Mouse (Mus musculus) neural tube, embryonic 11.5 days (tissue): Measurements from ENCODE around the gene Dyrk2. TPM values are rescaled to one million over a fixed set of nuclear protein-coding genes. Genes with fewer than 3 reads are reported as not detected.

Source experiments
- ATAC-seq: fragments of 200-750 bp; cut with Nextera tagmentation; 2 replicates; pipeline ENCODE4 v1.8.0; 2017; ENCODE audit warnings: moderate number of reproducible peaks, mild to moderate bottlenecking, moderate TSS enrichment, moderate library complexity; ENCODE audit not compliant: insufficient read depth, low FRiP score, low TSS enrichment
- DNase-seq: peaks from one replicate; pipeline ENCODE4 v3.0.0-alpha.2; 2015; ENCODE audit warnings: low spot score
- H3K27ac ChIP-seq: fragments of 300-500 bp; sonication (generic); 2 replicates; pipeline ENCODE4 v1.5.1; 2014; ENCODE audit warnings: low read depth, mild to moderate bottlenecking, low read length
- H3K27me3 ChIP-seq: fragments of 300-500 bp; sonication (generic); 2 replicates; pipeline ENCODE4 v1.6.1; 2014; ENCODE audit warnings: mild to moderate bottlenecking, low read length, mixed read lengths; ENCODE audit not compliant: control insufficient read depth, insufficient read depth
- H3K36me3 ChIP-seq: fragments of 300-500 bp; sonication (generic); 2 replicates; pipeline ENCODE4 v1.6.1; 2014; ENCODE audit warnings: mild to moderate bottlenecking, low read length, moderate library complexity, mixed read lengths; ENCODE audit not compliant: control insufficient read depth, insufficient read depth
- H3K4me1 ChIP-seq: fragments of 300-500 bp; sonication (generic); 2 replicates; pipeline ENCODE4 v1.6.1; 2014; ENCODE audit warnings: low read length, mixed read lengths; ENCODE audit not compliant: control insufficient read depth, insufficient read depth
- H3K4me2 ChIP-seq: fragments of 300-500 bp; sonication (generic); 2 replicates; pipeline ENCODE4 v1.6.1; 2014; ENCODE audit warnings: low read depth, mild to moderate bottlenecking, moderate library complexity
- H3K4me3 ChIP-seq: fragments of 300-500 bp; sonication (generic); 2 replicates; pipeline ENCODE4 v1.5.1; 2014; ENCODE audit warnings: low read depth, low read length
- H3K9ac ChIP-seq: fragments of 300-500 bp; sonication (generic); 2 replicates; pipeline ENCODE4 v1.6.1; 2014; ENCODE audit warnings: mild to moderate bottlenecking, low read length
- H3K9me3 ChIP-seq: fragments of 300-500 bp; sonication (generic); 2 replicates; pipeline ENCODE4 v1.6.1; 2016; ENCODE audit warnings: low read length; ENCODE audit not compliant: control insufficient read depth
- WGBS: fragments of 180-500 bp; shearing (Covaris S2); extraction: QIAGEN DNeasy Blood & Tissue Kit; methylation state at CpG from one replicate; pipeline ENCODE4 v1.1.7; 2014; 5-methylcytosine and 5-hydroxymethylcytosine counted together
- polyA plus RNA-seq: library from polyadenylated mRNA; unstranded; fragments of >200 nt; fragmentation: Nextera tagmentation; extraction: Ambion mirVana; gene quantifications from 2 replicates; pipeline ENCODE4 v1.2.1, GENCODE M21; 2014

Gene Dyrk2
- polyA plus RNA-seq, 1 experiment from 2014 or later, result 12.9 TPM

GRCm38 (mm10) chr10:118868601-118869590 is 1.1 kb downstream of the Dyrk2 start:
- Histone ChIP-seq H3K4me2 (peak overlapping the region; percentile 91), H3K4me3 (peak overlapping the region; percentile 96), H3K27ac (peak overlapping the region; percentile 96), H3K36me3 (no peaks in the 10 kb centered on the region; the same call in 1 of the 2 replicates), H3K27me3 (no peaks in the 10 kb centered on the region), H3K9ac (peak overlapping the region; percentile 99), H3K9me3 (no peaks in the 10 kb centered on the region), H3K4me1 (peaks cover 21% of the 10 kb centered on the region)
- ATAC-seq, result peak; percentile 84
- peak; percentile 87 for DNase-seq
- WGBS, result under 1% methylated on average over 52 of the region's 130 CpGs

DNA sequence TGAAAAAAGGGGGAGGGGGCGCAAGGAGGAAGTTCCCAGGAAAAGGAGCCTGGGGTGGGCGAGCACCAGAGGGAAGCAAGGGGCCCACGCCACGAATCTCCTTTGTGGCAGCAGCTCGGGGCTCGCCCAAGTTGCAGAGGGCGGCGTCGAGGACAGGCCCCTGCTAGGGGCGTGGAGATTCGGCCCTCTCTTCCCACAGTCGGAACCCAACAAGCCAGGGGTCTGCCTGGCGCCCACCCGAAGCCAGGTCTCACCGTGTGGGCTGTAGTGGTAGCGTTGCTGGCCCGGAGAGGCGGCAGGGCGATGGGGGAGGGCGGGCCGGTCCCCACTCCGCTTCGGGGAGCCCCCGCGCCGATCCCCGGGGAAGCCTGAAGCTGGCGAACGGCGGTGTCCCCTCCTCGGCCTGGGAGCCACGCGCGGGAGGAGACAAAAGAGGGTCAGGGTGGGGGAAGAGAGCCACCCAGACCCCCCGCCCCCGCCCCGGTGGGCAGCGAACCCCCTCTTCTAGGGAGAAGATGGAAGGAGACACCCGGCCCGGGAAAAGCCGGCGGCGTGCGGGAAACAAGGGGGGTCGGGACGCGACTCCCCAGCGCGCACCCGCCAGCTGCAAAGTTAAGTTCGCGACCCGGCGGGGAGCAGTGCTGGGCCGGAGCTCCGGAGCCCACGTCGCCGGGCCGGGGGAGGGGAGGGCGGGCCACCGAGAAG is 2.0 kb downstream of the Dyrk2 start:
- DNase-seq (peak; percentile 67), ATAC-seq (peak; percentile 39)
- peak overlapping the region; percentile 91 for H3K4me2 ChIP-seq
- H3K9ac ChIP-seq, result peak overlapping the region; percentile 99
- H3K27me3 ChIP-seq, result no peaks in the 10 kb centered on the region
- H3K36me3 ChIP-seq, result peaks cover under 1% of the 10 kb centered on the region
- H3K27ac ChIP-seq, result peak overlapping the region; percentile 96
- H3K9me3 ChIP-seq, result no peaks in the 10 kb centered on the region
- WGBS, result under 1% methylated on average over 30 of the region's 62 CpGs
- H3K4me3 ChIP-seq, result peak overlapping the region; percentile 96
- H3K4me1 ChIP-seq, result peaks cover 21% of the 10 kb centered on the region

DNA sequence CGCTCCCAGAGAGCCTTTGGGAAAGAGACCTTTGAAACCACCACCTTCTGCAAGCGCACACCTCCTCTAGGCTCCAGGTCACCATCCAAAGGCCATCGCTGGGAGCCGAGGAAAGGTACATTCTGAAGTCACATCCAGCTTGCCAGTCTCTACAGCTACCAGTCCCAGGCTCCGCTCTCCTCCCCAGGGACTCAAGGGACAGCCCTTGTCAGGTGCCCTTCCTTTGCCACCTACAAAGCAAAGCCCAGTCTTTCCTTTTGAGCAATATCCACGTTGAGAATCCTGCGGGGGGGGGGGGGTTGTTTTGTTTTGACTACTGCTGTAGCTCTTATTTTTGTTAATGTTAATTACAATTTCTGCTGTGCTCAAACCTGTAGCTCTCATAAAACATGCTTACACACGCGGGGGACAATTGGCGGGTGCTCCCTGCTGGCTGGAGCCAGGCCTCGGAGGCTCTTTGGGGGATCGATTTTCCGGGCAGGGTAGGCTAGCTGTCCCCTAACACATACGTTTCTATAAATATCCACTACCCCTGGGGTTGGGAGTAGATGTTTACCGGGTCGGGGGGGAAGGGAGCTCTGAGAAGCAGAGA is 2.6 kb downstream of the Dyrk2 start:
- no peaks in the 10 kb centered on the region for H3K27me3 ChIP-seq
- no peaks in the 10 kb centered on the region for H3K9me3 ChIP-seq
- H3K4me2 ChIP-seq, result peak overlapping the region; percentile 91
- DNase-seq (peak; percentile 31), ATAC-seq (no peak)
- 12% methylated on average over 16 of the region's 16 CpGs for WGBS
- peak overlapping the region; percentile 99 for H3K9ac ChIP-seq
- H3K4me3 ChIP-seq, result peak overlapping the region; percentile 96
- peak overlapping the region; percentile 96; the same call in 1 of the 2 replicates for H3K27ac ChIP-seq
- H3K36me3 ChIP-seq, result peaks cover 4% of the 10 kb centered on the region
- peaks cover 21% of the 10 kb centered on the region for H3K4me1 ChIP-seq

DNA sequence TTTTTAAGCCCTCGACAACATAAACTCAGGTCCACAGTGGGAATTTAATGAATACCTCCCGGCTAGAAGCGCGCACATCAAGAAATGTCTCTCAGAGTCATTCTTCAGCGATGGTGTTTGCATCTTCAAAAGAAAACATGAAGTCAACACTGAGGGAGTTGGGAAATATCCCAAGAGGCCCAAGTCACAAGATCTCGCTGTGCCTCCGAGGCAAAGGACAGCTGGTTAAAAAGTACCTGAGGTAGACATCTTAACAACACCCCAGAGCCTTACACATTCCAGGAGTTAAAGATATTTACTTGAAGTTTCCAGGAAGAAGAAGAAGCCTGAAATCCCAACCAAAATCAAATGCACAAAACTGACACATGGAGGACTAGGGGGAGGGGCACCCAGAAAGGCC is 5.0 kb downstream of the Dyrk2 start:
- peaks cover 23% of the 10 kb centered on the region for H3K36me3 ChIP-seq
- H3K27ac ChIP-seq, result no peak overlapping the region
- no peak for DNase-seq
- WGBS, result 92% methylated on average over 7 of the region's 7 CpGs
- ATAC-seq, result no peak
- H3K4me3 ChIP-seq, result no peak overlapping the region
- H3K9ac ChIP-seq, result no peak overlapping the region
- H3K4me1 ChIP-seq, result peaks cover 16% of the 10 kb centered on the region
- no peaks in the 10 kb centered on the region for H3K27me3 ChIP-seq
- H3K4me2 ChIP-seq, result no peak overlapping the region
- peaks cover 2% of the 10 kb centered on the region for H3K9me3 ChIP-seq

DNA sequence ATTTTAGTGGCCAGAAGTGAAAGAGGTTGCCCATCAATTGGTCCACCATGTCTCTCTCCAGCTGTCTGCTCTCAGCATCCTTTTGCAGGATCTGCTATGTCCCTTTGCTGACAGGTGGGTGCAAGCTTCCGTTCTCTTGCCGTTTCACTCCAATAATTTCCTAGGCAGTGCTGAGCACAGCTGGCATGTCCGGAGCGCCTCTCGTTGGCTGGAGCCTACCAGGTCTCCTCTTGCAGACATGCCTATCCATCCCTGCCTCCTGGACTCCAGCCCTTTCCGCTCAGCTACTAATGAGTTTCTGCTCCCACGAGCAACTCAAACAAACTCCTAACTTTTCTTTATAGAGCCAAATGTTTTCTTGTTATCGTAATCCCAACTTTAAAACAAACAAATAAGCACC is 6.4 kb downstream of the Dyrk2 start:
- H3K9me3 ChIP-seq, result peaks cover 2% of the 10 kb centered on the region
- no peak overlapping the region for H3K27ac ChIP-seq
- H3K4me1 ChIP-seq, result peaks cover 16% of the 10 kb centered on the region
- H3K27me3 ChIP-seq, result no peaks in the 10 kb centered on the region
- H3K4me2 ChIP-seq, result no peak overlapping the region
- WGBS, result 90% methylated on average over 8 of the region's 8 CpGs
- no peak overlapping the region for H3K9ac ChIP-seq
- no peak for ATAC-seq
- H3K4me3 ChIP-seq, result no peak overlapping the region
- no peak for DNase-seq
- H3K36me3 ChIP-seq, result peaks cover 31% of the 10 kb centered on the region

DNA sequence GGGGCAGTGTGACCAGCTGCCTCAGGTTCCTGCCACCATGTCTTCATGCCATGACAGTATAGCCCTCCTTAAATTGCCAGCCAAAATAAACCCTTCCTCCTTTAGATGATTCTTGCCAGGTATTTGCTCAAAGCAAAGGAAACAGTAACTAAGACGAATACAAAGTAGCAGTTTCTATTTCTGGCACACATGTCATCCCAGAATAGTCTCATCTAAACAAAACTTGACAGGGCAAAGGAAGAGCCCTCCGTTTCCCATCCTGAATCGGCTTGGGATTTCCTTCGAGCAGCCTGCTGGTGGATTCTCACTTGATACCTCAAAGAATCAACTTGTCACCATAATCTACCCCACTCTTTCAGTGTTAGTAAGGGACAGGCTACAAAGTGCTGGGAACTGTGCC is 7.8 kb downstream of the Dyrk2 start:
- ATAC-seq (no peak), DNase-seq (no peak)
- Histone ChIP-seq H3K9ac (no peak overlapping the region), H3K27me3 (no peaks in the 10 kb centered on the region), H3K27ac (no peak overlapping the region), H3K4me1 (peaks cover 14% of the 10 kb centered on the region), H3K36me3 (peaks cover 34% of the 10 kb centered on the region), H3K9me3 (peaks cover 2% of the 10 kb centered on the region), H3K4me2 (no peak overlapping the region), H3K4me3 (no peak overlapping the region)
- WGBS, result 94% methylated on average over 4 of the region's 4 CpGs

- DNase-seq (no peak), ATAC-seq (no peak)
- peaks cover 2% of the 10 kb centered on the region for H3K9me3 ChIP-seq
- H3K4me1 ChIP-seq, result peaks cover 6% of the 10 kb centered on the region
- no peaks in the 10 kb centered on the region for H3K27me3 ChIP-seq
- H3K4me2 ChIP-seq, result no peak overlapping the region
- no peak overlapping the region for H3K4me3 ChIP-seq
- peaks cover 34% of the 10 kb centered on the region for H3K36me3 ChIP-seq
- no peak overlapping the region for H3K27ac ChIP-seq
- no peak overlapping the region for H3K9ac ChIP-seq
- 96% methylated on average over 11 of the region's 11 CpGs for WGBS
Observed at GRCm38 (mm10) chr10:118861234-118862025, 8.6 kb downstream of the Dyrk2 start.

GRCm38 (mm10) chr10:118859655-118860054 is 10.4 kb downstream of the Dyrk2 start:
- Histone ChIP-seq H3K4me2 (no peak overlapping the region), H3K9ac (no peak overlapping the region), H3K4me3 (no peak overlapping the region), H3K9me3 (peaks cover 2% of the 10 kb centered on the region), H3K36me3 (peaks cover 34% of the 10 kb centered on the region), H3K27ac (no peak overlapping the region), H3K27me3 (no peaks in the 10 kb centered on the region), H3K4me1 (no peaks in the 10 kb centered on the region)
- no peak for DNase-seq
- no peak for ATAC-seq
- WGBS, result 99% methylated on average over 21 of the region's 21 CpGs
